Mouse (Mus musculus) midbrain, embryonic 14.5 days (tissue): ENCODE measurements around the gene B3gat2. TPM values are rescaled to one million over a fixed set of nuclear protein-coding genes. Genes with fewer than 3 reads are reported as not detected.
A peak's percentile ranks its signal among the peaks of the same experiment; 100 is the strongest.

Experiments used
- ATAC-seq: fragments of 200-750 bp; cut with Nextera tagmentation; 2 replicates; pipeline ENCODE4 v1.8.0; 2017; ENCODE audit warnings: moderate number of reproducible peaks, moderate library complexity; ENCODE audit not compliant: low FRiP score, low TSS enrichment
- DNase-seq: peaks from one replicate; pipeline ENCODE4 v3.0.0-alpha.2; 2015
- H3K27ac ChIP-seq: fragments of 300-500 bp; sonication (generic); replicated peaks from 2 replicates; pipeline ENCODE4 v1.5.1; 2014; ENCODE audit warnings: mild to moderate bottlenecking, low read depth, low read length, moderate library complexity
- H3K27me3 ChIP-seq: fragments of 300-500 bp; sonication (generic); 2 replicates; pipeline ENCODE4 v1.6.1; 2014; ENCODE audit warnings: low read length, control low read depth, mixed read lengths; ENCODE audit not compliant: control insufficient read depth, insufficient read depth
- H3K36me3 ChIP-seq: fragments of 300-500 bp; sonication (generic); 2 replicates; pipeline ENCODE4 v1.6.1; 2014; ENCODE audit warnings: low read length, control low read depth; ENCODE audit not compliant: control insufficient read depth, insufficient read depth
- H3K4me1 ChIP-seq: fragments of 300-500 bp; sonication (generic); 2 replicates; pipeline ENCODE4 v1.6.1; 2014; ENCODE audit warnings: mild to moderate bottlenecking, antibody characterized with exemption, low read length, control low read depth; ENCODE audit not compliant: control insufficient read depth, insufficient read depth
- H3K4me2 ChIP-seq: fragments of 300-500 bp; sonication (generic); 2 replicates; pipeline ENCODE4 v1.6.1; 2014; ENCODE audit warnings: mild to moderate bottlenecking, low read length, moderate library complexity
- H3K4me3 ChIP-seq: fragments of 300-500 bp; sonication (generic); replicated peaks from 2 replicates; pipeline ENCODE4 v1.5.1; 2014; ENCODE audit warnings: low read depth, low read length
- H3K9ac ChIP-seq: fragments of 300-500 bp; sonication (generic); replicated peaks from 2 replicates; pipeline ENCODE4 v1.6.1; 2014; ENCODE audit warnings: mild to moderate bottlenecking, low read length, moderate library complexity
- H3K9me3 ChIP-seq: fragments of 300-500 bp; sonication (generic); 2 replicates; pipeline ENCODE4 v1.6.1; 2016; ENCODE audit warnings: low read length, control low read depth, mixed read lengths; ENCODE audit not compliant: control insufficient read depth
- WGBS: fragments of 180-500 bp; shearing (Covaris S2); extraction: QIAGEN DNeasy Blood & Tissue Kit; methylation state at CpG from one replicate; pipeline ENCODE4 v1.1.7; 2014; 5-methylcytosine and 5-hydroxymethylcytosine counted together
- polyA plus RNA-seq: library from polyadenylated mRNA; unstranded; fragments of >200 nt; fragmentation: Nextera tagmentation; extraction: Ambion mirVana; gene quantifications from 2 replicates; pipeline ENCODE4 v1.2.1, GENCODE M21; 2014

The B3gat2 gene
- polyA plus RNA-seq, 1 experiment from 2014 or later: 11.1 TPM

GRCm38 (mm10) chr1:23798306-23798705 is 36.8 kb downstream of the B3gat2 start:
- H3K36me3 ChIP-seq: no peaks in the 10 kb centered on the region
- H3K4me2 ChIP-seq: no peak overlapping the region
- no peak for DNase-seq
- H3K4me1 ChIP-seq: no peaks in the 10 kb centered on the region
- H3K27ac ChIP-seq: no peak overlapping the region
- H3K27me3 ChIP-seq: no peaks in the 10 kb centered on the region
- ATAC-seq: no peak
- no peak overlapping the region for H3K4me3 ChIP-seq
- H3K9me3 ChIP-seq: no peaks in the 10 kb centered on the region
- WGBS: 89% methylated on average over 9 of the region's 9 CpGs
- no peak overlapping the region for H3K9ac ChIP-seq

DNA sequence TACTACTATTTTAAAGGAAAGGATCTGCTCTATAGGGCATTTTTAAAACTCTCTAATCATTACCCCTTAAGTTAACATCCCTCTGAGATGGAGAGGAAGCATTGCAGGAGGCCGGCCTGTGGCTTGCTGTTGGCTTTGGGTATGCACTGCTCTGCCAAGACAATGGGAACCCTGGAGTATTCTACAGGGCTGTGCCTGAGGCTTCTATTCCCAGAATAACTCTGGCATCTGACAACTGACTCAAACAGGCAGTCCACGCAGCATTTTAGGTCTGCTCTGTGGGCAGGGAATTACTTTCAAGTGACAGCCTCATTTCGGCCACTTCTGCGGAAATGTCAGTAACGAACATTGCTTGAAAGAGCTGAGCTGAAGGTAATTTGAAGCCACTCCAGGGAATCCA is 60.1 kb downstream of the B3gat2 start:
- Histone ChIP-seq H3K9me3 (no peaks in the 10 kb centered on the region), H3K9ac (no peak overlapping the region), H3K4me3 (no peak overlapping the region), H3K27me3 (no peaks in the 10 kb centered on the region), H3K27ac (no peak overlapping the region), H3K36me3 (no peaks in the 10 kb centered on the region), H3K4me2 (no peak overlapping the region), H3K4me1 (no peaks in the 10 kb centered on the region)
- WGBS: 71% methylated on average over 5 of the region's 5 CpGs
- ATAC-seq (no peak), DNase-seq (no peak)

- ATAC-seq: peak; percentile 56; the same call in 1 of the 2 replicates
- H3K9me3 ChIP-seq: no peaks in the 10 kb centered on the region
These were observed 65.6 kb downstream of the B3gat2 start for GRCm38 (mm10) chr1:23826887-23827758.

DNA sequence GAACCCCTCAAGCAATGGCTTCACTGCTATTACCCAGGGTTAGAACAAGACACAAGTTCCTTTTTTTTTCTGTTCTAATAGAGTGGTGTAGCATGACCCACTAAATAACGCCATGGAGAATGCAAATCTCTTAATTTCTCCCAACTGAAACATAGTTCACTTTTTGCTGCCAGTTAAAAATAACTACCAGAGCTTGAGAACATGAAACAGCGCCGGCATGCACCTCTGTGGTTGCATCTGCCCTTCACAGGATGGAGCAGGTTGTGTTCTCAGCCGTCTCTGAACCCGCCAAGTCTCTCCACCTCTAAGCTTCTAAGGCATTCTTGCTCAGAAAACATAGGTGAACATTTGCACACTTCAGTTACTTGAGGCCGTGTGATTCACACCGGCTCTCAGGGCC is 72.7 kb downstream of the B3gat2 start:
- Histone ChIP-seq H3K27me3 (no peaks in the 10 kb centered on the region), H3K9ac (no peak overlapping the region), H3K27ac (no peak overlapping the region), H3K4me1 (no peaks in the 10 kb centered on the region), H3K36me3 (peaks cover 2% of the 10 kb centered on the region; the same call in 1 of the 2 replicates), H3K9me3 (no peaks in the 10 kb centered on the region), H3K4me3 (no peak overlapping the region), H3K4me2 (no peak overlapping the region)
- ATAC-seq (no peak), DNase-seq (no peak)
- WGBS: 82% methylated on average over 7 of the region's 7 CpGs

More at GRCm38 (mm10) chr1:23826887-23827758, 65.6 kb downstream of the B3gat2 start:
- peak; percentile 80 for DNase-seq
- 43% methylated on average over 13 of the region's 13 CpGs for WGBS
- Histone ChIP-seq H3K36me3 (no peaks in the 10 kb centered on the region), H3K4me1 (no peaks in the 10 kb centered on the region), H3K4me2 (no peak overlapping the region), H3K4me3 (no peak overlapping the region), H3K27me3 (no peaks in the 10 kb centered on the region), H3K27ac (no peak overlapping the region), H3K9ac (no peak overlapping the region)

GRCm38 (mm10) chr1:23834819-23835218 is 73.3 kb downstream of the B3gat2 start:
- DNase-seq: peak; percentile 37
- no peak overlapping the region for H3K9ac ChIP-seq
- H3K4me2 ChIP-seq: no peak overlapping the region
- no peak overlapping the region for H3K27ac ChIP-seq
- no peaks in the 10 kb centered on the region for H3K4me1 ChIP-seq
- no peaks in the 10 kb centered on the region for H3K27me3 ChIP-seq
- no peak overlapping the region for H3K4me3 ChIP-seq
- no peaks in the 10 kb centered on the region for H3K9me3 ChIP-seq
- WGBS: 42% methylated on average over 9 of the region's 9 CpGs
- ATAC-seq: no peak
- peaks cover 5% of the 10 kb centered on the region; the same call in 1 of the 2 replicates for H3K36me3 ChIP-seq

DNA sequence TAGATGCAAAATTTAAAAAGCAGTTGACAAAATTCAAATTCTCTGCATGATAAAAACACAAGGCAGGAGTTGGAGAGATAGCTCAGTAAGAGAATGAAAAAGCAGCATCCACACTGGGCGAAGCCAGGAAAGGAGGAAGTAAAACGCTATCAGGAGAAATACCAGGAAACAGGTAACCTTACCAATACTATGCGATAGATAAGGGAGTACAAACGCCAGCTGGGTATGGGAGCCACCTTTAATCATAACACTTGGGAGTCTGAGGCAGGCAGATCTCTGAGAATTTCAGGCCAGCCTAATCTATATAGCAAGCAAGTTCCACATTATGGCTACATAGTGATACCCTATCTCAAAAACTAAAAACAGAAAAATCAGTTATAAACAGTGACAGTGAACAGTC is 75.1 kb downstream of the B3gat2 start:
- WGBS: 94% methylated on average over 4 of the region's 4 CpGs
- H3K4me2 ChIP-seq: no peak overlapping the region
- ATAC-seq: no peak
- H3K4me1 ChIP-seq: no peaks in the 10 kb centered on the region
- H3K36me3 ChIP-seq: peaks cover 9% of the 10 kb centered on the region; the same call in 1 of the 2 replicates
- H3K4me3 ChIP-seq: no peak overlapping the region
- H3K27me3 ChIP-seq: no peaks in the 10 kb centered on the region
- DNase-seq: no peak
- no peak overlapping the region for H3K27ac ChIP-seq
- no peak overlapping the region for H3K9ac ChIP-seq
- no peaks in the 10 kb centered on the region for H3K9me3 ChIP-seq

DNA sequence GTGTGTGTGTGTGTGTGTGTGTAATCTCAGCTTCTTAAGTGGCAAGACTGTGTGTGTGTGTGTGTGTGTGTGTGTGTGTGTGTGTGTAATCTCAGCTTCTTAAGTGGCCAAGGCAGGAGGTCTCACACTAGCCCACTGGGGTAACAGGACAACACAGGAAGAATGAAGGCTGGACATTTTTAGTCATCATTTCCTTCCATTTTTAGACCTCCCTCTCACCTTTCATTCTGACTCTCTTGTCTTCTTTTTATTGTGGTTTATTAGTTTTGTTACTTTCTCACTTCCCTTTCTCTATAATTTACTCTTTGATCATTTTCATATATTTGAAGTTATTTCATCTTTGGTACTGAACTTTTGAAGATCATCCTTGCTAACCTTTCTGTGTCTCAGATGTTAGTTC is 79.4 kb downstream of the B3gat2 start:
- DNase-seq (no peak), ATAC-seq (no peak)
- Histone ChIP-seq H3K4me3 (no peak overlapping the region), H3K9me3 (no peaks in the 10 kb centered on the region), H3K4me2 (no peak overlapping the region), H3K27me3 (no peaks in the 10 kb centered on the region), H3K9ac (no peak overlapping the region), H3K27ac (no peak overlapping the region), H3K4me1 (no peaks in the 10 kb centered on the region), H3K36me3 (peaks cover 38% of the 10 kb centered on the region)

- 72% methylated on average over 3 of the region's 3 CpGs for WGBS
- Histone ChIP-seq H3K27ac (no peak overlapping the region), H3K4me1 (no peaks in the 10 kb centered on the region), H3K4me2 (no peak overlapping the region), H3K27me3 (no peaks in the 10 kb centered on the region), H3K36me3 (peaks cover 48% of the 10 kb centered on the region), H3K9ac (no peak overlapping the region), H3K9me3 (no peaks in the 10 kb centered on the region), H3K4me3 (no peak overlapping the region)
- no peak for ATAC-seq
- no peak for DNase-seq
These were observed 81.1 kb downstream of the B3gat2 start for GRCm38 (mm10) chr1:23842629-23843028.

DNA sequence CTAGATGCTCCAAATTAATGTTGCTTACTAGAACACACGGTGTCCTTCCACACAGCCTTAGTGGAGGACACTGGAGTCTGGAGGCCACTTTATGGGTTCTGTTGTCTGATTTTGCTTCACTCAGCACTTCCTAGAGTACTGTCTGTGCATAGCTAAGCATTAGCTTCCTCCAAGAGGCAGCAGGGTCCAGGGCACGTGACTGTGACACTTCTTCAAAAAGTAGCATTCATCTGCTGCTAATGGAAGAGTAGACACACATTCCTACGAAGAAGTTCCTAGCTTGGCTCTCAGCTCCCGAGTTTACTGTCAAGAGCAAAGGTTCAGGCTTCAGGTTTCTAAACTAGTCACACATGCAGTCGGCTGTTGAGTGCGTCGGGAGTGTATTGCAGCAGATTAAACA is 82.2 kb downstream of the B3gat2 start:
- Histone ChIP-seq H3K27ac (no peak overlapping the region), H3K27me3 (no peaks in the 10 kb centered on the region), H3K36me3 (peaks cover 59% of the 10 kb centered on the region), H3K4me3 (no peak overlapping the region), H3K4me2 (no peak overlapping the region), H3K9ac (no peak overlapping the region), H3K9me3 (no peaks in the 10 kb centered on the region), H3K4me1 (no peaks in the 10 kb centered on the region)
- ATAC-seq (no peak), DNase-seq (no peak)
- 91% methylated on average over 7 of the region's 7 CpGs for WGBS
